Mouse (Mus musculus): Measurements from ENCODE around the gene Tnnt2.

DNA sequence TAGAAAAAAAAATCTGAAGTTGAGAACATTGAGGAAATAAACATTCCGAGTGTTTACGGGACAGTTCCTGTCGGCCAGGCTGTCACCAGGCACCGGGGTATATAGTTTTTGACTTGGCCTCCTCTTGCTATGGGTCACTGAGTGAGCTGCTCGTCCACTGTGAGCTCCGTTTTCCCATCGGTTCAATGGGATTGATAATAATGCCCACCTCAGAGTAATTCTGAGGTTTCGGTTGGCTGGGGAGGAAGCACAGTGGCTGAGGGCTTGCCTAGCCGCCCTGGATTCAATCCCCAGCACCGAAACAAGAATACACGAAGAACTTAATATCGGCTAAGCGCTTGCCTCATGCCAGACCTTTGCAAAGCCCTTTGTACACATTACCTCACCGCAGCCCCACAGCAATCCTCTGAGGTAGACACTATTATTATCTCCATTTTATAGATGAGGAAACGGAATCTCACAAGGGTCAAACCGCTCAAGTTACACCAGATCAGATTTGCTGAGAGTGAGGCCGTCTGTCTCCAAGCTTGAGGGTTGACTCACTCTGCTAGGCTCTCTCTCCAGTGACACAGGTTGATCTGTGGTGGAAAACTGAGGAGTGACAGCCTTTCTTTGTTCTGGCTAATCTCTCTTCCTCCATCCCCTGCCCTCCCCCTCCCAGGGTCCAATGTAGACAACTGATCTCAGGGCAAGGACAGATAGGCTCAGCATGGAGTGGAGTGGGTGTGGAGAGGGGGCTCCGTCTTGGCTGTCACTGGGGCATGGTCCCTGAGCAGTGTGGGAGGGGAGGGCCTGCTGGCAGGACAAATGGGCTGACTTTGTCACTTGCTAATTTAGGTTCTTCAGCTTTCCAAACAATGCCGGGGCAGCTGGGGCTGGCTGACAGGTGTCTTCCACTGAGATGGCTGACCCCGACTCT is 41.7 kb upstream of the Tnnt2 start:
- TF ChIP-seq POLR2A (IDR thresholded peaks at IDR 0.05; ENCODE audit: extremely low read depth, insufficient read depth, low read length) = no peak
- TF ChIP-seq CTCF (IDR thresholded peaks at IDR 0.05; ENCODE audit: low read depth, low read length) = no peak
